Mouse (Mus musculus) adrenal gland, adult 10 weeks (tissue): ENCODE data around the gene Ptcd3. TPM values are rescaled to one million over a fixed set of nuclear protein-coding genes. Genes with fewer than 3 reads are reported as not detected.

Source experiments
- polyA plus RNA-seq: library from polyadenylated mRNA; stranded (reverse); fragments of 350-450 nt; fragmentation: Illumina TruSeq; extraction: RNeasy Lipid Tissue Mini Kit (QIAGEN cat#74804); gene quantifications from one replicate; pipeline ENCODE4 v1.2.3, GENCODE M21; 2014; ENCODE audit warnings: low read depth, low replicate concordance

Ptcd3 gene
- polyA plus RNA-seq = 448 TPM

GRCm38 (mm10) chr6:71908481-71909381 is at the start of gene Ptcd3, which contains the start of gene Polr1a:
TSS of gene Ptcd3 (minus strand) at chr6:71908750.
TSS of gene Polr1a (plus strand) at chr6:71909053.

GRCm38 (mm10) chr6:71830690-71831580 is 77.6 kb downstream of the Ptcd3 start, which contains the start of gene Immt:
TSS of gene Immt (plus strand) at chr6:71831331.

Other genes starting within 250 kb of the Ptcd3 start
- 15.3 TPM for gene Reep1, start 201.2 kb downstream of the Ptcd3 start, polyA plus RNA-seq
- gene Mrpl35, start 81.8 kb downstream of the Ptcd3 start, polyA plus RNA-seq = 32.5 TPM
- gene Immt, start 77.4 kb downstream of the Ptcd3 start, polyA plus RNA-seq = 331 TPM
- gene Polr1a, start 303 bp upstream of the Ptcd3 start, polyA plus RNA-seq = 40.4 TPM
- gene St3gal5, start 188.8 kb upstream of the Ptcd3 start, polyA plus RNA-seq = 149 TPM